Mouse (Mus musculus) lung, adult 10 weeks (tissue): Measurements from ENCODE around the gene Zfy1. TPM values are rescaled to one million over a fixed set of nuclear protein-coding genes. Genes with fewer than 3 reads are reported as not detected.

Source experiments
- polyA plus RNA-seq: library from polyadenylated mRNA; stranded (reverse); fragments of 350-450 nt; fragmentation: Illumina TruSeq; extraction: RNeasy Lipid Tissue Mini Kit (QIAGEN cat#74804); gene quantifications from one replicate; pipeline ENCODE4 v1.2.3, GENCODE M21; 2014; ENCODE audit warnings: low read depth, low replicate concordance; ENCODE audit not compliant: insufficient read depth

Gene Zfy1
- polyA plus RNA-seq, result not detected

GRCm38 (mm10) chrY:797309-797708 is at the start of gene Zfy1:
Gene Zfy1 (minus strand): TSS chrY:797409.

GRCm38 (mm10) chrY:818396-818795 is 21.2 kb upstream of the Zfy1 start, which contains the start of gene Uba1y:
Gene Uba1y (plus strand): TSS chrY:818649.

Other genes with a start within 250 kb of the Zfy1 start
- not detected for gene Uba1y, start 21.2 kb upstream of the Zfy1 start, polyA plus RNA-seq
- not detected for gene Kdm5d, start 100.4 kb upstream of the Zfy1 start, polyA plus RNA-seq
- gene Eif2s3y, start 213.1 kb upstream of the Zfy1 start, polyA plus RNA-seq, result not detected